Mouse (Mus musculus): ENCODE measurements around the gene Fbxl2. TPM values are rescaled to one million over a fixed set of nuclear protein-coding genes. Genes with fewer than 3 reads are reported as not detected.
A peak's percentile ranks its signal among the peaks of the same experiment; 100 is the strongest.

Fbxl2 gene
- polyA plus RNA-seq, 1 experiment from 2014 or later: 2.7 TPM

DNA sequence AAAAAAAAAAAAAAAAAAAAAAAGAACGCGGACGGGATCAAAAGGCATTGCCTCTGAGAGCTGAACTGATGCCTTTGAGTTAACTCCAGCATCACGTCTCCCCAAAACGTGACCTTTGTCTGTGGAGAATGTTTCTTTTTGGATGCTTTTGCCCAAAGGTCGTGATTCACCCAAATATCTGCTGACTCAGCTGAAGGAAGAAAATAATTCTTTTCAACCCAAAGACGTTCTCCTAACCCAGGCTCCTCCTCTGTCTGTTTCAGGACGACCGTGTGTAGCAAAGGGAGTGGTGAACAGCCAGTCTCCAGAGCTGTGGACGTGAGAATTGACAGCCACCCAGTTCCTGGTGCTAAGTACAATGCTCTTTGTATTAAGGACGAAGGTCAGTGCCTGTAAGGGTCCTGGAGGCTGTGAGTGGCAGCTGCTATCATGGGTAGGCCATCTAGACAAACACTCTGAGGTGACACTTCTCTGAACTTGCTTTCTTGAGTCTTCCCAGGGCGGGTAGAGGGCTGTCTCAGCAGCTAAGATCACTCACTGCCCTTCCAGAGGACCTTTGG, 22.6 kb upstream of the Fbxl2 start:
- WGBS: 64% methylated on average over 12 of the region's 12 CpGs
- H3K4me3 ChIP-seq (ENCODE audit: low read depth, low read length): no peak overlapping the region
- H3K27me3 ChIP-seq (ENCODE audit: control insufficient read depth, insufficient read depth, low read length): no peaks in the 10 kb centered on the region
- DNase-seq (ENCODE audit: low spot score) (no peak), ATAC-seq (ENCODE audit: insufficient number of reproducible peaks, low FRiP score, low TSS enrichment, low read depth) (no peak)
- H3K9me3 ChIP-seq (ENCODE audit: control insufficient read depth, low read length): no peaks in the 10 kb centered on the region
- no peak overlapping the region for H3K27ac ChIP-seq (replicated peaks; ENCODE audit: low read depth, low read length)
- H3K4me1 ChIP-seq (ENCODE audit: control insufficient read depth, insufficient read depth, low read length): no peaks in the 10 kb centered on the region
- H3K36me3 ChIP-seq (ENCODE audit: control insufficient read depth, insufficient read depth, low read length): no peaks in the 10 kb centered on the region
- no peak overlapping the region for H3K4me2 ChIP-seq (ENCODE audit: low read depth, severe bottlenecking)
- no peak overlapping the region for H3K9ac ChIP-seq (ENCODE audit: low read length)

DNA sequence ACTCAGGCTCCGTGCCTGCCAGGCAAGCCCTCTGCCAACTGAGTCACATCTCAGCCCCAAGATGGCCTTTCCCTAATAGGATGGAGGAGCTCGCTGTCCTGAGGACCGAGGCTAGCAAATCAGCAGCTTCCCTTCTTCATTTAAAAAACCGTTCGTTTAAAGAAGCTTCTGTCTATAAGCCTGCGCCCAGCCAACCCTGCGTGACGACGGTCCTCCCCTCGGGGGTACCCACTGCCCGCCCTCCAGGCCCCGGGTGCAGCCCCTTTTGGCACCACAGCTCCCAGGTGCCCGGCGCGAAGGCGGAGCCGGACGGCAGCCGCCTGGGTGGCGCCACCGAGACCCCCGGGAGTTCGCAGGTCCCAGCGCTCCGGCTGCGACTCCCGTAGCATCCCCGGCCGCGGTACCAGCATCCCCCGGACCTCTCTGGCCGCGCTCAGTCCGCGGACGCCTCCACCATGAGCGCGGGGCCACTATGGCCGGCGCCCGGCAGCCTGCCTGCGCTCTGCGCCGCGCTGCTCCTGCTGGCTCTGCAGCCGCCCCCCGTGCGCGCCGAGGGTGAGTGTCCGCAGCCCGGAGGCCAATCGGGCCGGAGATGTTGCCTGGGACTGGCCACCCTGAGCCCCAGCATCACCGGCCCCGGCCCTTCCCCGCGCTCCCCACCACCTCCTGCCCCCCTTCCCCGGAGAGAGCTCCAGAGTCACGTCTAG, 11.3 kb upstream of the Fbxl2 start, which contains the start of gene Susd5:
Susd5 (plus strand) TSS at position 51 of the 707 bp plus-strand sequence.
- H3K4me2 ChIP-seq (ENCODE audit: low read depth, severe bottlenecking): peak within 1 kb of the TSS; percentile 84
- H3K27me3 ChIP-seq (ENCODE audit: control insufficient read depth, insufficient read depth, low read length): peaks cover 30% of the 10 kb centered on the region
- 0 out of 2 replicates have a peak, but pooled peaks cover 2% of the 10 kb centered on the region for H3K4me1 ChIP-seq (ENCODE audit: control insufficient read depth, insufficient read depth, low read length)
- no peaks in the 10 kb centered on the region for H3K9me3 ChIP-seq (ENCODE audit: control insufficient read depth, low read length)
- under 1% methylated on average over 60 of the region's 60 CpGs for WGBS
- DNase-seq (ENCODE audit: low spot score): peak; percentile 56
- H3K4me3 ChIP-seq (ENCODE audit: low read depth, low read length): peak within 1 kb of the TSS; percentile 47
- no peak within 1 kb of the TSS for H3K27ac ChIP-seq (replicated peaks; ENCODE audit: low read depth, low read length)
- ATAC-seq (ENCODE audit: insufficient number of reproducible peaks, low FRiP score, low TSS enrichment, low read depth): peak; percentile 35; the same call in 1 of the 2 replicates
- H3K36me3 ChIP-seq (ENCODE audit: control insufficient read depth, insufficient read depth, low read length): no peaks in the 10 kb centered on the region
- peak within 1 kb of the TSS; percentile 47 for H3K9ac ChIP-seq (ENCODE audit: low read length)

DNA sequence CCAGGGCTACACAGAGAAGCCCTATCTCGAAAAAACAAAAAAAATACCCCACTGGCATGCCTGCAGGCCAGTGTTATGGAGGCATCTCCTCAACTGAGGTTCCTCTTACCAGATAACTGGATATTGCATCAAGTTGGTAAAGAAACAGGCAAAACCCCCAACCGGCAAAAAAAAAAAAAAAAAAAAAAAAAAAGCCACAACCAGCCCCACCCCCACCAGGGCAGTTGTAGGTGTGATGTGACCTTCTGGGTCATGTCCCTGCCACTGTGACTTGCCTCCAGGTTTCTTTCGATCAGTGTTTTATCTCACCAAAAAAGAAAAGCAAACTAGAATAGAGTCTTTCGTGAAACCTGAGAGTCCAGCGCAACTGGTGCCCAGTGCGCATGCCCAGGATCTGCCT, 6.9 kb upstream of the Fbxl2 start:
- H3K4me1 ChIP-seq (ENCODE audit: control insufficient read depth, insufficient read depth, low read length): 0 out of 2 replicates have a peak, but pooled peaks cover 2% of the 10 kb centered on the region
- no peak overlapping the region for H3K4me3 ChIP-seq (ENCODE audit: low read depth, low read length)
- DNase-seq (ENCODE audit: low spot score) (peak; percentile 23), ATAC-seq (ENCODE audit: insufficient number of reproducible peaks, low FRiP score, low TSS enrichment, low read depth) (no peak)
- peaks cover 22% of the 10 kb centered on the region for H3K27me3 ChIP-seq (ENCODE audit: control insufficient read depth, insufficient read depth, low read length)
- H3K27ac ChIP-seq (replicated peaks; ENCODE audit: low read depth, low read length): no peak overlapping the region
- no peaks in the 10 kb centered on the region for H3K9me3 ChIP-seq (ENCODE audit: control insufficient read depth, low read length)
- H3K9ac ChIP-seq (ENCODE audit: low read length): no peak overlapping the region
- WGBS: 68% methylated on average over 6 of the region's 6 CpGs
- H3K4me2 ChIP-seq (ENCODE audit: low read depth, severe bottlenecking): no peak overlapping the region
- H3K36me3 ChIP-seq (ENCODE audit: control insufficient read depth, insufficient read depth, low read length): no peaks in the 10 kb centered on the region

DNA sequence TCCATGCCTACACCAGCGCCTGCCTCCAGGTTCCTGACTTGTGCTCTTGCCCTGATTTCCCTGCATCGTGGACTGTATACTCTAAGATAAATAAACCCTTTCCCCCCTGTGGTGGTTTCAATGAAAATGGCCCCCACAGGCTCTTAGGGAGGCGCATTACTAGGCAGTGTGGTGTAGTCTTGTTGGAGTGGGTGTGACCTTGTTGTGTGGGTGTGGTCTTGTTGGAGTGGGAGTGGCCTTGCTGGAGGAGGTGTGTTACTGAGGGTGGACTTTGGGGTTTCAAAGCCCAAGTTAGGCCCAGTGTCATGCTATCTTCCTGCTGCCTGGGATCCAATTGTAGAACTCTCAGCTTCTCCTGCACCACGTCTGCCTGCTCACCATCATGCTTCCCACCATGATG, 6.0 kb upstream of the Fbxl2 start:
- peaks cover 14% of the 10 kb centered on the region for H3K27me3 ChIP-seq (ENCODE audit: control insufficient read depth, insufficient read depth, low read length)
- peak; percentile 41; the same call in 1 of the 2 replicates for ATAC-seq (ENCODE audit: insufficient number of reproducible peaks, low FRiP score, low TSS enrichment, low read depth)
- WGBS: 82% methylated on average over 4 of the region's 4 CpGs

DNA sequence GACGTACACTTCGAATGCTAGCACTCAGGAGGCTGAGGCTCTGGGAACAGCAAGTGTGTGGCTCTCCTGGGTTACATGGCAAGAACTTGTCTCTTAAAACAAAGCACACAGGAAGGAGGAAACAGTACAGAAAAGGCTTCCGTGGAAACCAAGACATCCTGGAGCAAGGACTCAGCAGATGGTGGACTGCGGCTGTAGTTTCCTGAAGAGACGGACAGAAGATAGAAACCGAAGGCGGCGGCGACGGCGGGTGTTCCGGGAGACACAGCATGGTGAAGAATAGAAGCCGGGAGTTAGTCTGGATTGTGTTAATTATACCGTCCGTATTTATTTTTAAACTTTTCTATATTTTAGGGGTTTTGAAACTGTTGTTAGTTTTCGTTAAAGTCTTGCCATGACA, 4.8 kb upstream of the Fbxl2 start:
- Histone ChIP-seq H3K9ac (ENCODE audit: low read length) (no peak overlapping the region), H3K4me1 (ENCODE audit: control insufficient read depth, insufficient read depth, low read length) (no peaks in the 10 kb centered on the region), H3K4me3 (ENCODE audit: low read depth, low read length) (no peak overlapping the region), H3K4me2 (ENCODE audit: low read depth, severe bottlenecking) (no peak overlapping the region), H3K36me3 (ENCODE audit: control insufficient read depth, insufficient read depth, low read length) (no peaks in the 10 kb centered on the region), H3K27ac (replicated peaks; ENCODE audit: low read depth, low read length) (no peak overlapping the region), H3K27me3 (ENCODE audit: control insufficient read depth, insufficient read depth, low read length) (peaks cover 3% of the 10 kb centered on the region; the same call in 1 of the 2 replicates), H3K9me3 (ENCODE audit: control insufficient read depth, low read length) (no peaks in the 10 kb centered on the region)
- no peak for DNase-seq (ENCODE audit: low spot score)
- 91% methylated on average over 16 of the region's 16 CpGs for WGBS
- no peak for ATAC-seq (ENCODE audit: insufficient number of reproducible peaks, low FRiP score, low TSS enrichment, low read depth)

More for the DNA sequence above, 6.0 kb upstream of the Fbxl2 start:
- Histone ChIP-seq H3K4me1 (ENCODE audit: control insufficient read depth, insufficient read depth, low read length) (no peaks in the 10 kb centered on the region), H3K4me3 (ENCODE audit: low read depth, low read length) (no peak overlapping the region), H3K27ac (replicated peaks; ENCODE audit: low read depth, low read length) (no peak overlapping the region), H3K9ac (ENCODE audit: low read length) (no peak overlapping the region), H3K36me3 (ENCODE audit: control insufficient read depth, insufficient read depth, low read length) (no peaks in the 10 kb centered on the region), H3K9me3 (ENCODE audit: control insufficient read depth, low read length) (no peaks in the 10 kb centered on the region), H3K4me2 (ENCODE audit: low read depth, severe bottlenecking) (no peak overlapping the region)
- no peak for DNase-seq (ENCODE audit: low spot score)

DNA sequence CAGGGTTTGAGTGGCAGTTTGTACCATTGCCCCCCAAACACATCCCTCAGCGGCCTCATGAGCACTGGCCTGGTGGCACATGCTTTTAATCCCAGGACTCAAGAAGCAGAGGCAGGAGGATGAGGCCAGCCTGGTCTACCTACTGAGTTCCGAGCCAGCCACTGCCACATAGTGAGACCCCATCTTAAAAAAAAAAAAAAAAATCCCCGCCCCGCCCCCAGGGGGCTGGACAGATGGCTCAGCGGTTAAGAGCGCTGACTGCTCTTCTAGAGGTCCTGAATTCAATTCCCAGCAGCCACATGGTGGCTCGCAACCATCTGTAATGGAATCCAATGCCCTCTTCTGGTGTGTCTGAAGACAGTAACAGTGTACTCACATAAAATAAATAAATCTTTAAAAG, 4.1 kb upstream of the Fbxl2 start:
- no peak for ATAC-seq (ENCODE audit: insufficient number of reproducible peaks, low FRiP score, low TSS enrichment, low read depth)
- Histone ChIP-seq H3K27me3 (ENCODE audit: control insufficient read depth, insufficient read depth, low read length) (no peaks in the 10 kb centered on the region), H3K4me2 (ENCODE audit: low read depth, severe bottlenecking) (no peak overlapping the region), H3K27ac (replicated peaks; ENCODE audit: low read depth, low read length) (no peak overlapping the region), H3K4me3 (ENCODE audit: low read depth, low read length) (no peak overlapping the region), H3K4me1 (ENCODE audit: control insufficient read depth, insufficient read depth, low read length) (no peaks in the 10 kb centered on the region), H3K9me3 (ENCODE audit: control insufficient read depth, low read length) (no peaks in the 10 kb centered on the region), H3K9ac (ENCODE audit: low read length) (no peak overlapping the region), H3K36me3 (ENCODE audit: control insufficient read depth, insufficient read depth, low read length) (no peaks in the 10 kb centered on the region)
- no peak for DNase-seq (ENCODE audit: low spot score)
- WGBS: 86% methylated on average over 7 of the region's 7 CpGs

DNA sequence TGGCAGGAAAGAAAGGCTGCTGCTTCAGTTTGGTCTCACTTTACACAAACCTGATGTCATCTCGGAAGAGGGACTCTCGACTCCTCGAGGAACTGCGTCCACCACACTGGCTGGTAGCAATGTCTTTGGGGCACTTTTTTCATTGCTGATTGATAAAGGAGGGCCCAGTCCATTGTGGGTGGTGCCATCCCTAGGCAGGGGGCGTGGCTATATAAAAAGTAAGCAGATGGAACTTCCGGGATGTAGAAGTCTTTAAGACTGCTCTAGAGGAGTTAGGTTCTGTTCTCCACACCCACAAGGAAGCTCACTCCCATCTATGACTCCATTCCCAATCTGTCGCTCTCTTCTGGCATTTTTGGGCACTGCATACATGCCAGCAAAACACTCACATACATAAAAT, 685 bp upstream of the Fbxl2 start:
- Histone ChIP-seq H3K36me3 (ENCODE audit: control insufficient read depth, insufficient read depth, low read length) (no peaks in the 10 kb centered on the region), H3K27me3 (ENCODE audit: control insufficient read depth, insufficient read depth, low read length) (no peaks in the 10 kb centered on the region), H3K9ac (ENCODE audit: low read length) (no peak overlapping the region), H3K9me3 (ENCODE audit: control insufficient read depth, low read length) (no peaks in the 10 kb centered on the region), H3K4me2 (ENCODE audit: low read depth, severe bottlenecking) (no peak overlapping the region), H3K27ac (replicated peaks; ENCODE audit: low read depth, low read length) (no peak overlapping the region), H3K4me1 (ENCODE audit: control insufficient read depth, insufficient read depth, low read length) (no peaks in the 10 kb centered on the region), H3K4me3 (ENCODE audit: low read depth, low read length) (no peak overlapping the region)
- DNase-seq (ENCODE audit: low spot score) (no peak), ATAC-seq (ENCODE audit: insufficient number of reproducible peaks, low FRiP score, low TSS enrichment, low read depth) (no peak)
- 89% methylated on average over 7 of the region's 7 CpGs for WGBS

DNA sequence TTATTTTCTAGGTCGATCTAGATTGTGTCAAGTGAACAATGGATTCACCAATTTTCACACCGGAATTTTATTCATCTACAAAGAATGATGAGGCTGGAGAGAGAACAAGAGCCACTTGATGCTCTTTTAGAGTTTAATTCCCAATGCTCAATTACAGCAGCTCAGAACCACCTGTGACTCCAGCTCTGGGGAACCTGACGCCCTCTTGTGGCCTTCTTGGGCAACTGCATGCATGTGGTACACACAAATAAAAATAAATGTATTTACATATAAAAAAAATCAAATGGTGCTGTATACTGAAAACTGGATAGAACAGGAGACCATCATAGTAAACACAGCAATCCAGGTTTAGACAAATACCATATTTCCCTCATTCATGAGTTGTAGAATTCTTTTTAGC, 1.5 kb downstream of the Fbxl2 start:
- Histone ChIP-seq H3K36me3 (ENCODE audit: control insufficient read depth, insufficient read depth, low read length) (no peaks in the 10 kb centered on the region), H3K9ac (ENCODE audit: low read length) (no peak overlapping the region), H3K9me3 (ENCODE audit: control insufficient read depth, low read length) (no peaks in the 10 kb centered on the region), H3K27me3 (ENCODE audit: control insufficient read depth, insufficient read depth, low read length) (no peaks in the 10 kb centered on the region), H3K4me3 (ENCODE audit: low read depth, low read length) (no peak overlapping the region), H3K27ac (replicated peaks; ENCODE audit: low read depth, low read length) (no peak overlapping the region), H3K4me2 (ENCODE audit: low read depth, severe bottlenecking) (no peak overlapping the region), H3K4me1 (ENCODE audit: control insufficient read depth, insufficient read depth, low read length) (no peaks in the 10 kb centered on the region)
- 54% methylated on average over 3 of the region's 3 CpGs for WGBS
- no peak for DNase-seq (ENCODE audit: low spot score)
- ATAC-seq (ENCODE audit: insufficient number of reproducible peaks, low FRiP score, low TSS enrichment, low read depth): no peak
